Mouse (Mus musculus): ENCODE data around the gene D130052B06Rik. TPM values are rescaled to one million over a fixed set of nuclear protein-coding genes. Genes with fewer than 3 reads are reported as not detected.

Gene D130052B06Rik
- polyA plus RNA-seq (2015; fragmentation: Nextera tagmentation; extraction: Ambion mirVana), result 0.06 and 0.18 TPM in 2 replicates

- H3K27me3 ChIP-seq, result peaks cover 7% of the 10 kb centered on the region; the same call in 1 of the 2 replicates
- WGBS, result 68% methylated on average over 4 of the region's 4 CpGs
- no peak within 1 kb of the TSS for H3K4me2 ChIP-seq (replicated peaks)
- no peak within 1 kb of the TSS for H3K9ac ChIP-seq
- no peaks in the 10 kb centered on the region for H3K36me3 ChIP-seq
- no peak for ATAC-seq (ENCODE audit: low FRiP score, low read depth)
- no peaks in the 10 kb centered on the region for H3K9me3 ChIP-seq
- no peak within 1 kb of the TSS for H3K4me3 ChIP-seq
- H3K27ac ChIP-seq, result peak within 1 kb of the TSS; percentile 6; the same call in 1 of the 2 replicates
- H3K4me1 ChIP-seq, result no peaks in the 10 kb centered on the region
Observed at GRCm38 (mm10) chr11:33598986-33599385, at the start of gene D130052B06Rik. D130052B06Rik (plus strand) TSS chr11:33599302.

- Histone ChIP-seq H3K27me3 (no peaks in the 10 kb centered on the region), H3K27ac (no peak overlapping the region), H3K4me1 (no peaks in the 10 kb centered on the region), H3K36me3 (no peaks in the 10 kb centered on the region), H3K9ac (no peak overlapping the region), H3K9me3 (no peaks in the 10 kb centered on the region), H3K4me2 (replicated peaks) (no peak overlapping the region), H3K4me3 (no peak overlapping the region)
- no peak for ATAC-seq (ENCODE audit: low FRiP score, low read depth)
- 80% methylated on average over 14 of the region's 14 CpGs for WGBS
Observed at GRCm38 (mm10) chr11:33550861-33551560, 48.1 kb upstream of the D130052B06Rik start.

GRCm38 (mm10) chr11:33554123-33554522 lies 45.0 kb upstream of the D130052B06Rik start:
- WGBS, result 80% methylated on average over 8 of the region's 8 CpGs

GRCm38 (mm10) chr11:33563921-33564320 lies 35.2 kb upstream of the D130052B06Rik start:
- Histone ChIP-seq H3K4me1 (no peaks in the 10 kb centered on the region), H3K27me3 (no peaks in the 10 kb centered on the region), H3K9me3 (no peaks in the 10 kb centered on the region; the same call in 1 of the 2 replicates), H3K9ac (no peak overlapping the region), H3K36me3 (no peaks in the 10 kb centered on the region), H3K27ac (no peak overlapping the region), H3K4me2 (replicated peaks) (no peak overlapping the region), H3K4me3 (no peak overlapping the region)
- WGBS, result 71% methylated on average over 2 of the region's 2 CpGs
- ATAC-seq (ENCODE audit: low FRiP score, low read depth), result no peak

More at GRCm38 (mm10) chr11:33554123-33554522, 45.0 kb upstream of the D130052B06Rik start:
- no peak for ATAC-seq (ENCODE audit: low FRiP score, low read depth)
- Histone ChIP-seq H3K4me3 (no peak overlapping the region), H3K36me3 (no peaks in the 10 kb centered on the region), H3K27me3 (no peaks in the 10 kb centered on the region), H3K4me2 (replicated peaks) (no peak overlapping the region), H3K9me3 (no peaks in the 10 kb centered on the region), H3K4me1 (no peaks in the 10 kb centered on the region), H3K27ac (no peak overlapping the region), H3K9ac (no peak overlapping the region)

DNA sequence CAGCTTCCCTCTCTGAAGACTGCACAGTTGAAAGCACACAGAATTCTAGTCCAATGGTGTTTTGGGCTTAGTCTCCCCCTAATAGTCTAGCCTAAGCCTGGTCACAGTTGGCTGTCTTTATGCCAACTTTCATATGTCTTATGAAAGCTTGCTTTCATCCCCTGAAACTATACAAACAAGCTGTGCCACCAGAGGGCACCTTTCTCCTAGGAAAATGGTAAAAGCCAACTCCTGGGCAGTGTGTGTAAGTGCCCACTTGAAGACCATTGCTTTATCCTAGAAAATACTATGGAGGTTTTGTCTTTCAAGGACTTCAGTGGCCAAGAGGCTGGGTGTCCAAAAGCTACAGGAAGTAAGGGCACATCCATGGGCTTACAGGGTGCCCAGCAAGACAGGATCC lies 28.7 kb upstream of the D130052B06Rik start:
- no peaks in the 10 kb centered on the region for H3K27me3 ChIP-seq
- no peaks in the 10 kb centered on the region for H3K9me3 ChIP-seq
- H3K4me1 ChIP-seq, result no peaks in the 10 kb centered on the region
- no peak overlapping the region for H3K4me3 ChIP-seq
- no peak overlapping the region for H3K4me2 ChIP-seq (replicated peaks)
- H3K36me3 ChIP-seq, result no peaks in the 10 kb centered on the region
- H3K9ac ChIP-seq, result no peak overlapping the region
- H3K27ac ChIP-seq, result no peak overlapping the region
- ATAC-seq (ENCODE audit: low FRiP score, low read depth), result no peak

- Histone ChIP-seq H3K4me2 (replicated peaks) (no peak overlapping the region), H3K27me3 (no peaks in the 10 kb centered on the region), H3K36me3 (no peaks in the 10 kb centered on the region), H3K27ac (no peak overlapping the region), H3K4me1 (0 out of 2 replicates have a peak, but pooled peaks cover 4% of the 10 kb centered on the region), H3K9me3 (no peaks in the 10 kb centered on the region), H3K4me3 (no peak overlapping the region), H3K9ac (no peak overlapping the region)
- ATAC-seq (ENCODE audit: low FRiP score, low read depth), result no peak
- 84% methylated on average over 3 of the region's 3 CpGs for WGBS
Observed at GRCm38 (mm10) chr11:33574944-33575343, 24.2 kb upstream of the D130052B06Rik start.

DNA sequence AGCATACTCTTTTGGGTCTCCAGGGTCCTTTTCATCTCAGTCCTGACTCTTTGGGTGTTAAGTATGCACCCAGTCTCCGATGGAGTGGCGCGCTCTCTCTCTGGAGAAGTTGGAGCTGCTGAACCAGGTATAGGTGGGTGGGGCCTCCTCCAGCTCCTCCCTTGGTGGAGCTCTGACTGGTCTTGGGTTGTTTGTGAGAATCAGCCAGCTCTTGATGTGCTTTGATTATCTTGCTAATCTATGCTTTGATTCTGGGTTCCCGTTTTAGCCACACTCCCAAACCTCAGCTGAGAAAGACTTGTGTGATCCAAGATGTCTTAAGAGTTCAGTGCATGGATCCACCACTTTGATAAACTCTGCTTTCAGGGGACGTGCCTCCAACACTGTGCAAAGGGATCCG lies 20.2 kb upstream of the D130052B06Rik start, which contains the start of gene Gabrp:
TSS of gene Gabrp (minus strand) at position 101 of the 400 bp plus-strand sequence.
- no peaks in the 10 kb centered on the region for H3K9me3 ChIP-seq
- H3K27ac ChIP-seq, result no peak within 1 kb of the TSS
- 0 out of 2 replicates have a peak, but pooled peaks cover 4% of the 10 kb centered on the region for H3K4me1 ChIP-seq
- 52% methylated on average over 6 of the region's 6 CpGs for WGBS
- H3K36me3 ChIP-seq, result no peaks in the 10 kb centered on the region
- ATAC-seq (ENCODE audit: low FRiP score, low read depth), result no peak
- H3K4me2 ChIP-seq (replicated peaks), result no peak within 1 kb of the TSS
- no peak within 1 kb of the TSS for H3K4me3 ChIP-seq
- H3K9ac ChIP-seq, result no peak within 1 kb of the TSS
- 0 out of 2 replicates have a peak, but pooled peaks cover 2% of the 10 kb centered on the region for H3K27me3 ChIP-seq

- ATAC-seq (ENCODE audit: low FRiP score, low read depth), result no peak
- no peak overlapping the region for H3K4me2 ChIP-seq (replicated peaks)
- 58% methylated on average over 3 of the region's 3 CpGs for WGBS
- H3K27me3 ChIP-seq, result 0 out of 2 replicates have a peak, but pooled peaks cover 2% of the 10 kb centered on the region
- H3K9ac ChIP-seq, result no peak overlapping the region
- no peaks in the 10 kb centered on the region for H3K36me3 ChIP-seq
- H3K4me1 ChIP-seq, result 0 out of 2 replicates have a peak, but pooled peaks cover 4% of the 10 kb centered on the region
- no peak overlapping the region for H3K27ac ChIP-seq
- no peaks in the 10 kb centered on the region for H3K9me3 ChIP-seq
- no peak overlapping the region for H3K4me3 ChIP-seq
Observed at GRCm38 (mm10) chr11:33579621-33580020, 19.5 kb upstream of the D130052B06Rik start.

- 80% methylated on average over 6 of the region's 6 CpGs for WGBS
- Histone ChIP-seq H3K4me3 (no peak overlapping the region), H3K9ac (no peak overlapping the region), H3K4me2 (replicated peaks) (no peak overlapping the region), H3K9me3 (no peaks in the 10 kb centered on the region), H3K27ac (no peak overlapping the region), H3K36me3 (no peaks in the 10 kb centered on the region), H3K4me1 (no peaks in the 10 kb centered on the region), H3K27me3 (no peaks in the 10 kb centered on the region)
- no peak for ATAC-seq (ENCODE audit: low FRiP score, low read depth)
Observed at GRCm38 (mm10) chr11:33586614-33587013, 12.5 kb upstream of the D130052B06Rik start.

DNA sequence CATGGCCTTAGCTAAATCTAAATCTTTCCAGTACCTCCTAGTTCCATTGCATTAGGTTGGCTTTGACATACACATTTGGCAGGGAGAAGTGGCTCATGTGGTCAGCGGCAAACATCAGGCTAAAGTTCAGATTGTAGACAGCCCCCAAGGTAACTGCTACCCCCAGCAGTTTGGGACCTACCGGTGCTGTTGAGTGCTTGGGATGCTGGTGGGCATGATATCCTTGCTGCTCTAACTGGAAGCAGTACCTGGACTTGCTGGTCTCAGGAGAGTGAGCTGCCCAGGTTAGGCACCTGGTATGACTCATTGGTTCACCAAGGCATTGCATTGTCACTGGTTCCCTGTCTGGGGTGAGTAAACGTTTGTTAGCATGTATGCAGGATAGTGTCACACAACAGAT lies 8.3 kb upstream of the D130052B06Rik start:
- Histone ChIP-seq H3K4me1 (no peaks in the 10 kb centered on the region), H3K4me3 (no peak overlapping the region), H3K36me3 (no peaks in the 10 kb centered on the region), H3K9ac (no peak overlapping the region), H3K4me2 (replicated peaks) (no peak overlapping the region), H3K27ac (no peak overlapping the region), H3K27me3 (no peaks in the 10 kb centered on the region), H3K9me3 (no peaks in the 10 kb centered on the region)
- no peak for ATAC-seq (ENCODE audit: low FRiP score, low read depth)
- WGBS, result 86% methylated on average over 3 of the region's 3 CpGs

- H3K27ac ChIP-seq, result no peak overlapping the region
- H3K27me3 ChIP-seq, result no peaks in the 10 kb centered on the region
- ATAC-seq (ENCODE audit: low FRiP score, low read depth), result no peak
- H3K4me3 ChIP-seq, result no peak overlapping the region
- H3K9ac ChIP-seq, result no peak overlapping the region
- WGBS, result 79% methylated on average over 4 of the region's 4 CpGs
- no peaks in the 10 kb centered on the region for H3K9me3 ChIP-seq
- no peaks in the 10 kb centered on the region for H3K36me3 ChIP-seq
- no peaks in the 10 kb centered on the region for H3K4me1 ChIP-seq
- H3K4me2 ChIP-seq (replicated peaks), result no peak overlapping the region
Observed at GRCm38 (mm10) chr11:33592826-33593225, 6.3 kb upstream of the D130052B06Rik start.

DNA sequence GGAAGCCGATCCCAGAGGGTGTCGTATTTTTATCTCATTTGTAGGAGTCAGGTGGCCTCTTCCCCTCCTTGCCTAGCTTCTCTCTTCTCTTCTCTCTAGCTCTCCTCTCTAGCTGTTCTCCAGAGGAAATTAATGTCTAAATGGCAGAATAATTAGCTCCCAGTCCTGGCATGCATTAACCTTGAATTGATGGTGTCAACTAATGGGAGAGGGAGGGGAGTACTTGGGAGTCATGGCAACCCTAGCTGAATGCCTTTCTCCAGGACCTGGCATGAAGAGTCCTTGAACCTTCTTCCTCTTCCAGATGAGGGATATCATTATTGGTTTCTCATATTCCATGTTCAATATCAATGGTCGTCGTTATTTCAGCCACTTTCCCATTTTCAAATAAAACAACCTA lies 2.4 kb upstream of the D130052B06Rik start:
- H3K36me3 ChIP-seq, result no peaks in the 10 kb centered on the region
- no peaks in the 10 kb centered on the region for H3K4me1 ChIP-seq
- ATAC-seq (ENCODE audit: low FRiP score, low read depth), result no peak
- H3K9ac ChIP-seq, result no peak overlapping the region
- H3K4me2 ChIP-seq (replicated peaks), result no peak overlapping the region
- no peak overlapping the region for H3K27ac ChIP-seq
- 87% methylated on average over 4 of the region's 4 CpGs for WGBS
- H3K27me3 ChIP-seq, result peaks cover 4% of the 10 kb centered on the region; the same call in 1 of the 2 replicates
- no peak overlapping the region for H3K4me3 ChIP-seq
- H3K9me3 ChIP-seq, result no peaks in the 10 kb centered on the region
